Mouse (Mus musculus) thymus, adult 2 months (tissue): ENCODE measurements around the gene Khdrbs2. TPM values are rescaled to one million over a fixed set of nuclear protein-coding genes. Genes with fewer than 3 reads are reported as not detected.
"Not testable (repeated sequence)": the region's sequence is repeated elsewhere in the genome, so short reads cannot be mapped to it uniquely, and the experiment has no call there.

ENCODE experiments used
- DNase-seq: peaks from one replicate; pipeline ENCODE4 v3.0.0; 2021
- H3K27ac ChIP-seq: fragments of 200-500 bp; 2 replicates; pipeline ENCODE4 v1.5.1; 2012; ENCODE audit warnings: low read length, control low read depth; ENCODE audit not compliant: control insufficient read depth, insufficient read depth
- H3K27me3 ChIP-seq: fragments of 200-500 bp; 2 replicates; pipeline ENCODE4 v1.6.1; 2012; ENCODE audit warnings: mild to moderate bottlenecking, low read length, moderate library complexity, mixed read lengths; ENCODE audit not compliant: control insufficient read depth, insufficient read depth
- H3K36me3 ChIP-seq: fragments of 200-500 bp; 2 replicates; pipeline ENCODE4 v1.6.1; 2012; ENCODE audit warnings: mild to moderate bottlenecking, low read length, moderate library complexity; ENCODE audit not compliant: control insufficient read depth, insufficient read depth
- H3K4me1 ChIP-seq: fragments of 200-500 bp; replicated peaks from 2 replicates; pipeline ENCODE4 v1.6.1; 2012; ENCODE audit warnings: low read length; ENCODE audit not compliant: control insufficient read depth, insufficient read depth
- H3K4me3 ChIP-seq: fragments of 200-500 bp; 2 replicates; pipeline ENCODE4 v1.5.1; 2012; ENCODE audit warnings: mild to moderate bottlenecking, low read length, control low read depth, moderate library complexity; ENCODE audit not compliant: control insufficient read depth, insufficient read depth
- CTCF ChIP-seq: fragments of 200-500 bp; IDR thresholded peaks from 2 replicates; pipeline ENCODE4 v1.5.1; 2012; ENCODE audit warnings: mild to moderate bottlenecking, control low read depth, low read length, moderate library complexity, borderline replicate concordance; ENCODE audit not compliant: control insufficient read depth, poor library complexity, insufficient read depth; ENCODE audit errors: extremely low read depth
- POLR2A ChIP-seq: fragments of 200-500 bp; IDR thresholded peaks from 2 replicates; pipeline ENCODE4 v1.6.1; 2012; ENCODE audit warnings: mild to moderate bottlenecking, low read length, control low read depth, moderate library complexity; ENCODE audit not compliant: control insufficient read depth, poor library complexity, insufficient read depth; ENCODE audit errors: extremely low read depth
- WGBS: fragments of 180-500 bp; shearing (Covaris S2); methylation state at CpG from one replicate; pipeline ENCODE4 v1.1.7; 2018; 5-methylcytosine and 5-hydroxymethylcytosine counted together
- polyA plus RNA-seq: library from polyadenylated mRNA; depleted of rRNA; stranded (reverse); fragments of >200 nt; gene quantifications from 2 replicates; pipeline ENCODE4 v1.2.3, GENCODE M21; 2012

The Khdrbs2 gene
- polyA plus RNA-seq, 1 experiment: 0.13 TPM

GRCm38 (mm10) chr1:32503381-32503780 is 330.9 kb downstream of the Khdrbs2 start:
- H3K4me1 ChIP-seq: no peaks in the 10 kb centered on the region
- no peak overlapping the region for H3K4me3 ChIP-seq
- no peaks in the 10 kb centered on the region for H3K27me3 ChIP-seq
- WGBS: 94% methylated on average over 6 of the region's 6 CpGs
- DNase-seq: no peak
- no peak overlapping the region for H3K27ac ChIP-seq
- no peaks in the 10 kb centered on the region for H3K36me3 ChIP-seq
- no peak for TF ChIP-seq CTCF

- H3K4me1 ChIP-seq, H3K4me3 ChIP-seq, DNase-seq, H3K36me3 ChIP-seq, H3K27me3 ChIP-seq, H3K27ac ChIP-seq: not testable (repeated sequence)
- 76% methylated on average over 3 of the region's 7 CpGs for WGBS
Measured at GRCm38 (mm10) chr1:32547194-32547593, 374.7 kb downstream of the Khdrbs2 start, which contains the start of gene Gm5415. Gene Gm5415 (minus strand): TSS chr1:32547294.

GRCm38 (mm10) chr1:32553459-32553858 is 380.9 kb downstream of the Khdrbs2 start:
- H3K27ac ChIP-seq: no peak overlapping the region
- no peaks in the 10 kb centered on the region for H3K36me3 ChIP-seq
- H3K4me1 ChIP-seq: no peaks in the 10 kb centered on the region
- 92% methylated on average over 3 of the region's 3 CpGs for WGBS
- no peaks in the 10 kb centered on the region for H3K27me3 ChIP-seq
- DNase-seq: no peak
- TF ChIP-seq POLR2A (no peak), CTCF (no peak)
- no peak overlapping the region for H3K4me3 ChIP-seq

- Histone ChIP-seq H3K36me3 (no peaks in the 10 kb centered on the region), H3K27me3 (no peaks in the 10 kb centered on the region), H3K4me3 (no peak overlapping the region), H3K4me1 (no peaks in the 10 kb centered on the region), H3K27ac (no peak overlapping the region)
- no peak for DNase-seq
- no peak for TF ChIP-seq CTCF
- no peak for TF ChIP-seq POLR2A
- 55% methylated on average over 4 of the region's 4 CpGs for WGBS
Measured at GRCm38 (mm10) chr1:32553925-32554324, 381.4 kb downstream of the Khdrbs2 start.

- H3K36me3 ChIP-seq: no peaks in the 10 kb centered on the region
- no peak for TF ChIP-seq CTCF
- TF ChIP-seq POLR2A: no peak
- H3K4me1 ChIP-seq: no peaks in the 10 kb centered on the region
- no peak for DNase-seq
- WGBS: 90% methylated on average over 2 of the region's 2 CpGs
- no peaks in the 10 kb centered on the region for H3K27me3 ChIP-seq
- no peak overlapping the region for H3K27ac ChIP-seq
- H3K4me3 ChIP-seq: no peak overlapping the region
Measured at GRCm38 (mm10) chr1:32568901-32569300, 396.4 kb downstream of the Khdrbs2 start.

DNA sequence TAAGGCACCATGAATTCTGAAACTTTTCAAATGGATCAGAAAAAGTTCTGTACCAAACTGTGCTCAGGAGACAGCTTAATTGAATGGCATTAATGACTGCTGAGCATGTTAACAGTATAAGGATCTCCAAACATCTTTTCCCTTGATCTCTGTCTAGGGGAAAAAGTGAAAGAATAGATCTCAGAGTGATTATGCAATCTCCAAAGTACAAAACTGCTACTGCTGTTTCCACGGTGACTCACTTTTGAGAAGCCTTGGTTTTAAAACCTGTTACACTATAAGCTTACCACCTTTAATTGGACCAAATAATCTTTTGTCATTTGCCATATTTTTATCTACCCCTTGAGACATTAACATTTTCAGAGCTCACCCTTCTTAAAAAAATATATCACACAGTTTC is 453.5 kb downstream of the Khdrbs2 start:
- Histone ChIP-seq H3K27ac (no peak overlapping the region), H3K27me3 (no peaks in the 10 kb centered on the region), H3K4me3 (no peak overlapping the region), H3K36me3 (no peaks in the 10 kb centered on the region), H3K4me1 (no peaks in the 10 kb centered on the region)
- TF ChIP-seq POLR2A: no peak
- TF ChIP-seq CTCF: no peak
- DNase-seq: no peak
- 95% methylated on average over 1 of the region's 1 CpGs for WGBS

DNA sequence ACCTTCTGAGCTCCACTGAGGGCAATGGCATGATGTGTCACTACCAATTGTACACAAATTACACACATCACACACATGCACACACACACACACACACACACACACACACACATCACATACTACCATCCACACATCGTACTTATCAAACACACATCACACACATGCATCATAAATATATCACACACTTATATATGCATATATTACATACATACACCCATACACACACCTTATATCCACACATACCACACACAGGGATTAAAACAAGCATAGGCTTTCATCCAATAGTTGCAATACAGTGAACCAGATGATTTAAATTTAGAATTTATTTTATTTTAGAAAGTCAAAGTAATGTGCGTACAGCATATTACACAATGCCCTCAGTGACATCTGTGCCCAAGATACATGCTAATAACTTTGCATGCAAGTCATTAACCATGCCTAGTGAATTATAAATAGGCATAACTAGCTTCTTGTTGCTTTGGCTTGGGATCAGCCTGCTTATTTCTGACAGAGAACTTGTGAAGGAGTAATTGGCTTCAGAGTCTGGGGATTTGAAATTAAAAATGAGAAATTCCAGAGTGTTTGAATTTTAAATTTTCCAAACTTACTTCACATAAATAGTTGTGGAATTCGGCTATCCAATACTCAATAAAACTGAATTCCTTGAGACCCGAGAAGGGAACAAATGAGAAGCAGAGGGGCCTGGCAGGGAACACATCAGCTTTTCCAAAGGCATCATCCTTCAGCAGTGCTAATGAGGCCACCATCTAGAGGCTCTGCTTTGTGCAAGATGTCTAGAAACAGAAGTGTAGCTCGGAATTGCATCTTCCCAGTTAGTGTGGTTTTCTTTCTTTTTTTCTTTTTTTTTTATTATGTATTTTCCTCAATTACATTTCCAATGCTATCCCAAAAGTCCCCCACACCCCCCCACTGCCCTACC is 460.2 kb downstream of the Khdrbs2 start:
- 93% methylated on average over 5 of the region's 5 CpGs for WGBS
- Histone ChIP-seq H3K36me3 (no peaks in the 10 kb centered on the region), H3K27me3 (no peaks in the 10 kb centered on the region), H3K4me1 (no peaks in the 10 kb centered on the region), H3K27ac (no peak overlapping the region), H3K4me3 (no peak overlapping the region)
- TF ChIP-seq CTCF (no peak), POLR2A (no peak)
- DNase-seq: no peak
